Mouse (Mus musculus) hindbrain, embryonic 13.5 days (tissue): ENCODE data around the gene Spag6. TPM values are rescaled to one million over a fixed set of nuclear protein-coding genes. Genes with fewer than 3 reads are reported as not detected.

ENCODE experiments used
- ATAC-seq: fragments of 200-750 bp; cut with Nextera tagmentation; 2 replicates; pipeline ENCODE4 v1.8.0; 2017; ENCODE audit warnings: moderate TSS enrichment; ENCODE audit not compliant: low FRiP score
- H3K27ac ChIP-seq: fragments of 300-500 bp; sonication (generic); 2 replicates; pipeline ENCODE4 v1.5.1; 2015; ENCODE audit warnings: inconsistent platforms, mild to moderate bottlenecking, moderate library complexity
- H3K27me3 ChIP-seq: fragments of 300-500 bp; sonication (generic); 2 replicates; pipeline ENCODE4 v1.6.1; 2015; ENCODE audit warnings: mild to moderate bottlenecking, inconsistent platforms
- H3K36me3 ChIP-seq: fragments of 300-500 bp; sonication (generic); 2 replicates; pipeline ENCODE4 v1.6.1; 2015; ENCODE audit warnings: mild to moderate bottlenecking, inconsistent platforms
- H3K4me1 ChIP-seq: fragments of 300-500 bp; sonication (generic); replicated peaks from 2 replicates; pipeline ENCODE4 v1.6.1; 2015; ENCODE audit warnings: inconsistent platforms
- H3K4me2 ChIP-seq: fragments of 300-500 bp; sonication (generic); 2 replicates; pipeline ENCODE4 v1.6.1; 2015; ENCODE audit warnings: inconsistent platforms, mild to moderate bottlenecking, moderate library complexity
- H3K4me3 ChIP-seq: fragments of 300-500 bp; sonication (generic); 2 replicates; pipeline ENCODE4 v1.5.1; 2015; ENCODE audit warnings: mild to moderate bottlenecking, inconsistent platforms
- H3K9ac ChIP-seq: fragments of 300-500 bp; sonication (generic); 2 replicates; pipeline ENCODE4 v1.6.1; 2015; ENCODE audit warnings: mild to moderate bottlenecking, inconsistent platforms
- H3K9me3 ChIP-seq: fragments of 300-500 bp; sonication (generic); 2 replicates; pipeline ENCODE4 v1.6.1; 2016; ENCODE audit warnings: inconsistent platforms
- WGBS: fragments of 180-500 bp; shearing (Covaris S2); methylation state at CpG from one replicate; pipeline ENCODE4 v1.1.7; 2015; 5-methylcytosine and 5-hydroxymethylcytosine counted together
- polyA plus RNA-seq: library from polyadenylated mRNA; unstranded; fragments of >200 nt; fragmentation: Nextera tagmentation; extraction: Ambion mirVana; gene quantifications from 2 replicates; pipeline ENCODE4 v1.2.1, GENCODE M21; 2015

The Spag6 gene
- polyA plus RNA-seq, 1 experiment from 2014 or later = 0.16 TPM

GRCm38 (mm10) chr2:18756144-18756543, 62.3 kb downstream of the Spag6 start:
- H3K36me3 ChIP-seq = no peaks in the 10 kb centered on the region
- no peak overlapping the region for H3K27ac ChIP-seq
- 51% methylated on average over 2 of the region's 2 CpGs for WGBS
- no peaks in the 10 kb centered on the region for H3K4me1 ChIP-seq
- no peak overlapping the region for H3K4me2 ChIP-seq
- H3K27me3 ChIP-seq = peaks cover 4% of the 10 kb centered on the region; the same call in 1 of the 2 replicates
- no peaks in the 10 kb centered on the region for H3K9me3 ChIP-seq
- ATAC-seq = no peak
- H3K9ac ChIP-seq = no peak overlapping the region
- no peak overlapping the region for H3K4me3 ChIP-seq

GRCm38 (mm10) chr2:18764846-18765245, 71.0 kb downstream of the Spag6 start:
- no peaks in the 10 kb centered on the region for H3K36me3 ChIP-seq
- WGBS = 77% methylated on average over 2 of the region's 2 CpGs

GRCm38 (mm10) chr2:18765481-18766249, 71.8 kb downstream of the Spag6 start:
- Histone ChIP-seq H3K4me1 (peaks cover 8% of the 10 kb centered on the region; the same call in 1 of the 2 replicates), H3K4me3 (no peak overlapping the region), H3K36me3 (no peaks in the 10 kb centered on the region), H3K9ac (no peak overlapping the region), H3K27ac (no peak overlapping the region), H3K4me2 (peak overlapping the region; percentile 61; the same call in 1 of the 2 replicates), H3K9me3 (no peaks in the 10 kb centered on the region), H3K27me3 (peaks cover 2% of the 10 kb centered on the region; the same call in 1 of the 2 replicates)
- no peak for ATAC-seq
- 69% methylated on average over 12 of the region's 12 CpGs for WGBS

More at GRCm38 (mm10) chr2:18764846-18765245, 71.0 kb downstream of the Spag6 start:
- Histone ChIP-seq H3K27me3 (peaks cover 4% of the 10 kb centered on the region; the same call in 1 of the 2 replicates), H3K4me3 (no peak overlapping the region), H3K27ac (no peak overlapping the region), H3K9me3 (no peaks in the 10 kb centered on the region), H3K4me1 (peaks cover 8% of the 10 kb centered on the region; the same call in 1 of the 2 replicates), H3K9ac (no peak overlapping the region), H3K4me2 (no peak overlapping the region)
- no peak for ATAC-seq

GRCm38 (mm10) chr2:18766441-18766820, 72.6 kb downstream of the Spag6 start:
- peak; percentile 12; the same call in 1 of the 2 replicates for ATAC-seq
- Histone ChIP-seq H3K9me3 (no peaks in the 10 kb centered on the region), H3K27ac (peak overlapping the region; percentile 96), H3K9ac (peak overlapping the region; percentile 96), H3K4me1 (peaks cover 8% of the 10 kb centered on the region; the same call in 1 of the 2 replicates), H3K4me3 (peak overlapping the region; percentile 62), H3K27me3 (no peaks in the 10 kb centered on the region), H3K4me2 (peak overlapping the region; percentile 61), H3K36me3 (no peaks in the 10 kb centered on the region)
- 47% methylated on average over 4 of the region's 4 CpGs for WGBS

- peak overlapping the region; percentile 96 for H3K27ac ChIP-seq
- peak; percentile 93 for ATAC-seq
- H3K4me3 ChIP-seq = peak overlapping the region; percentile 62
- peak overlapping the region; percentile 96 for H3K9ac ChIP-seq
- H3K4me2 ChIP-seq = peak overlapping the region; percentile 61
- H3K36me3 ChIP-seq = no peaks in the 10 kb centered on the region
- under 1% methylated on average over 56 of the region's 56 CpGs for WGBS
- H3K9me3 ChIP-seq = no peaks in the 10 kb centered on the region
- H3K27me3 ChIP-seq = no peaks in the 10 kb centered on the region
- peaks cover 8% of the 10 kb centered on the region; the same call in 1 of the 2 replicates for H3K4me1 ChIP-seq
These were observed 73.1 kb downstream of the Spag6 start for GRCm38 (mm10) chr2:18766821-18767541.

- 96% methylated on average over 2 of the region's 2 CpGs for whole genome bisulfite sequencing
These were observed 74.6 kb downstream of the Spag6 start for GRCm38 (mm10) chr2:18768414-18768813.

GRCm38 (mm10) chr2:18772413-18772812, 78.6 kb downstream of the Spag6 start:
- no peak overlapping the region for H3K27ac ChIP-seq
- no peak overlapping the region for H3K9ac ChIP-seq
- no peak for ATAC-seq
- no peaks in the 10 kb centered on the region for H3K9me3 ChIP-seq
- WGBS = 89% methylated on average over 8 of the region's 8 CpGs
- H3K4me1 ChIP-seq = no peaks in the 10 kb centered on the region
- H3K27me3 ChIP-seq = 0 out of 2 replicates have a peak, but pooled peaks cover 4% of the 10 kb centered on the region
- H3K4me2 ChIP-seq = no peak overlapping the region
- H3K4me3 ChIP-seq = no peak overlapping the region
- H3K36me3 ChIP-seq = no peaks in the 10 kb centered on the region

More at GRCm38 (mm10) chr2:18768414-18768813, 74.6 kb downstream of the Spag6 start:
- no peaks in the 10 kb centered on the region for H3K9me3 ChIP-seq
- no peak overlapping the region for H3K27ac ChIP-seq
- H3K4me3 ChIP-seq = no peak overlapping the region
- H3K27me3 ChIP-seq = no peaks in the 10 kb centered on the region
- H3K9ac ChIP-seq = no peak overlapping the region
- H3K4me2 ChIP-seq = no peak overlapping the region
- H3K4me1 ChIP-seq = peaks cover 8% of the 10 kb centered on the region; the same call in 1 of the 2 replicates
- no peak for ATAC-seq
- no peaks in the 10 kb centered on the region for H3K36me3 ChIP-seq

- peaks cover 10% of the 10 kb centered on the region for H3K4me1 ChIP-seq
- ATAC-seq = no peak
- WGBS = 90% methylated on average over 6 of the region's 6 CpGs
These were observed 80.5 kb downstream of the Spag6 start for GRCm38 (mm10) chr2:18774326-18774725.

GRCm38 (mm10) chr2:18778220-18778619, 84.4 kb downstream of the Spag6 start:
- no peaks in the 10 kb centered on the region for H3K36me3 ChIP-seq
- H3K4me2 ChIP-seq = peak overlapping the region; percentile 19; the same call in 1 of the 2 replicates
- no peak overlapping the region for H3K9ac ChIP-seq
- H3K9me3 ChIP-seq = no peaks in the 10 kb centered on the region
- 0 out of 2 replicates have a peak, but pooled peaks cover 4% of the 10 kb centered on the region for H3K27me3 ChIP-seq
- peak; percentile 82 for ATAC-seq
- H3K4me3 ChIP-seq = no peak overlapping the region
- 17% methylated on average over 9 of the region's 9 CpGs for WGBS
- H3K27ac ChIP-seq = no peak overlapping the region
- H3K4me1 ChIP-seq = peaks cover 10% of the 10 kb centered on the region

More at GRCm38 (mm10) chr2:18774326-18774725, 80.5 kb downstream of the Spag6 start:
- no peak overlapping the region for H3K4me2 ChIP-seq
- H3K36me3 ChIP-seq = no peaks in the 10 kb centered on the region
- no peak overlapping the region for H3K4me3 ChIP-seq
- H3K9ac ChIP-seq = no peak overlapping the region
- no peaks in the 10 kb centered on the region for H3K9me3 ChIP-seq
- 0 out of 2 replicates have a peak, but pooled peaks cover 4% of the 10 kb centered on the region for H3K27me3 ChIP-seq
- H3K27ac ChIP-seq = no peak overlapping the region

- Histone ChIP-seq H3K4me3 (no peak overlapping the region), H3K9me3 (no peaks in the 10 kb centered on the region), H3K36me3 (no peaks in the 10 kb centered on the region), H3K9ac (no peak overlapping the region), H3K4me1 (peaks cover 10% of the 10 kb centered on the region), H3K27ac (no peak overlapping the region), H3K27me3 (0 out of 2 replicates have a peak, but pooled peaks cover 4% of the 10 kb centered on the region), H3K4me2 (no peak overlapping the region)
- no peak for ATAC-seq
- WGBS = 56% methylated on average over 3 of the region's 3 CpGs
These were observed 86.0 kb downstream of the Spag6 start for GRCm38 (mm10) chr2:18779830-18780229.

- Histone ChIP-seq H3K4me2 (no peak overlapping the region), H3K27me3 (0 out of 2 replicates have a peak, but pooled peaks cover 2% of the 10 kb centered on the region), H3K9me3 (no peaks in the 10 kb centered on the region), H3K36me3 (no peaks in the 10 kb centered on the region), H3K4me3 (no peak overlapping the region), H3K9ac (no peak overlapping the region), H3K4me1 (peaks cover 10% of the 10 kb centered on the region), H3K27ac (no peak overlapping the region)
- 82% methylated on average over 7 of the region's 7 CpGs for WGBS
- no peak for ATAC-seq
These were observed 87.5 kb downstream of the Spag6 start for GRCm38 (mm10) chr2:18781296-18781695.

- ATAC-seq = no peak
- H3K4me2 ChIP-seq = no peak overlapping the region
- no peak overlapping the region for H3K4me3 ChIP-seq
- peaks cover 14% of the 10 kb centered on the region for H3K4me1 ChIP-seq
- no peak overlapping the region for H3K9ac ChIP-seq
- no peak overlapping the region for H3K27ac ChIP-seq
- H3K27me3 ChIP-seq = peaks cover 5% of the 10 kb centered on the region; the same call in 1 of the 2 replicates
- 74% methylated on average over 4 of the region's 4 CpGs for WGBS
- H3K9me3 ChIP-seq = no peaks in the 10 kb centered on the region
- H3K36me3 ChIP-seq = no peaks in the 10 kb centered on the region
These were observed 100.4 kb downstream of the Spag6 start for GRCm38 (mm10) chr2:18794261-18794660.
